Mouse (Mus musculus) mouse trophoblast stem cell (cell line): ENCODE measurements around the gene Rbm7.
"Not testable (repeated sequence)": the region's sequence is repeated elsewhere in the genome, so short reads cannot be mapped to it uniquely, and the experiment has no call there.

Experiments used
- in situ Hi-C, 2 experiments: fragments of 300-500 bp; cut with MseI, MboI; formaldehyde crosslinking; loops; 2 replicates in 1 of 2; 3 replicates in 1 of 2; pipeline ENCODE4 v1.15.1; 2025

Gene Rbm7

DNA sequence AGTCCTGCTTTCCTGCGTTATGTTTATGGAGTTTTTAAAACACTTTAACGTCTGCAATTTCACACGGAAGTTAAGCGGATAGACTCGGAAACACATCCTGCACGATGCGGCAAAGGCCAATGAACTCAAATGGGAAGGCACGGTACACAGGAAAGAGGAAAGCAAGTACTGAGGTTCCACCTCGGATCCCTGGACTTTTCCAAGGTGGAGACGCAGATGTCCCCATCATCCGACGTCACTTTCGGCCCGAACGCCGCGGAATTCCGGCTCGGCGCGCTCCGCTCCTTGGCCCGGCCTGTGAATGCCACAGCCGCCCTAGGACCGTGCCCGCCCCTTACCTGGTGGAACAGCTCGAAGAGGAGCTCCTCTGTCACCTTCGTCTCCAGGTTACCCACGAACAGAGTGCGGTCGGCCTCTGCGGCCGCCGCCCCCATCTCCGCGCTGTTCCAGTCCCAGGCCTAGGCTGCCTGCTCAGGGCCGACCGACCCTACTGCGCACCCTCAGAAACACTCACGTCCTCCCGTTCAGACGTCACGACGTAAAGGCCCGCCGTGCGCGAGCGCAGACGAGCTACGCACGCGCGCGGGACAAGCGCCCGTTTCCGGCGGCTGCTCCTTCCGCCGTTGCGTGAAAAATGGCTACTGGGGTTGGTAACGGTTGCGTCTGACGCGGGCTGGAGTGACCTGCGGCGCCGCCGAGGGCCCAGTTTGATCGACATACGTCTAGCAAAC lies at the start of gene Rbm7, which contains the start of gene Gm5617:
Gene Rbm7 (minus strand): TSS at position 483 of the 731 bp plus-strand sequence.
Gene Gm5617 (plus strand): TSS at position 626 of the 731 bp plus-strand sequence.
- in situ Hi-C loops = no loop called here

DNA sequence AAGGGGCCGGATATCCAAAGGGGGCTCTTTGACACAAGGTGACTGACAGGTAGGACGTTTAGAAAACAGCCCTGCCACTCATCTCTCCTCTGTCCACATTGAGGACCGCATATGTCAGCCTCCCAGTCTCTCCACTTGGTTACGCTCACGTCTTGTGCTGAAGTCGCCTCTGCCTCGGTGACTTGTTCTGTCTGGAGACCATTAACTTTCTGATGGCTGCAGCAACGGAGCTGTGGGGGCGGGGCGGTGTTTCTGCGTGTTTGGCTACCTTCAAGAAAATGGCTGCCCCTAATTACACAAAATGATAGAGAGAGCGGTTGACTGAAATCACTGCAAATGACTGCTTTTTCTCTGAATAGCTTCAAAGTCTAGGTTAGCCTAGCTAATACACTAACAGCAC lies 43.6 kb upstream of the Rbm7 start:
- in situ Hi-C loops = no loop called here

DNA sequence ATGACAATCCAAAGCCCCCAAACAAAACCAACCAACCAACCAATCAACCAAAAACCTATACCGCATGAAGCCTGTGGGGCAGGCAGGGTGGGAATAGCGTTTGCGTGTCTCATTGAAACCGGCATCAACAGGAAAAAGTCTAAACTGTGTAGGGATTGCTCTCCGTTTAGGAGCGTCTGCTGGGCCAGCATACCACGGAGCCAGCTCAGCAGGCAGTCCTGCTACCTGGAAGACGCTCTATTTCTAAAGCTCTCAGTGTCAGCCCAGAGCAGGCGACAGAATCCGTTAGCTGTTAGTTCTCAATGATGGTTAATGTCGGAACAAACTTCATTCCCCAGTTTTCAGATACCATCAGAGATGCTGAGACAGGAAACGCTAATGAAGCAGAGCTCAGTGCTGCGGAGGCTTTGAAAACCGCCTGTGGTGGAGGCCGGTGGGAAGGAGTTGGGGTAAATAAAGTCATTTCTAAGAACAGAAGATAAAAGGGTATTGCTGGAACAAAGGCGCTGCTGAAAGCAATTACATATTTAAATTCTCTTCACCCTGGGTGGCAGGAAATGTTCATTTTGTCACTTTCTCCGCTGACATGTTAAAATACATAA lies 43.0 kb upstream of the Rbm7 start:
- in situ Hi-C loops = no loop called here

DNA sequence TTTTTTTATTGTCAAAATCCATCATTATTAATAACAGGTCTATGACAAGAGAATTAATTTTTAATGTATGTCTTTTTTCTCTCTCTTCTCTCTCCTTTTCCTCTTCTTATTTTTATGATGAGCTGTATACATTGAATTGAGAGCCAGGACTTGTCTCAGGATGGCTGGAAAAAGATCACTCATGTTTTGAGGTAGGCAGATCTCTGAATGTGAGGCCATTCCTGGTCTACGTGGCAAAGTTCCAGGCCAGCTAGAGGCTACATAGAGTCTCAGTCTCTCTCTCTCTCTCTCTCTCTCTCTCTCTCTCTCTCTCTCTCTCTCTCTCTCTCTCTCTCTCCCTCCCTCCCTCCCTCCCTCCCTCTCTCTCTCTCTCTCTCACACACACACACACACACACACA lies 42.5 kb upstream of the Rbm7 start:
- in situ Hi-C loops = not testable (repeated sequence)

DNA sequence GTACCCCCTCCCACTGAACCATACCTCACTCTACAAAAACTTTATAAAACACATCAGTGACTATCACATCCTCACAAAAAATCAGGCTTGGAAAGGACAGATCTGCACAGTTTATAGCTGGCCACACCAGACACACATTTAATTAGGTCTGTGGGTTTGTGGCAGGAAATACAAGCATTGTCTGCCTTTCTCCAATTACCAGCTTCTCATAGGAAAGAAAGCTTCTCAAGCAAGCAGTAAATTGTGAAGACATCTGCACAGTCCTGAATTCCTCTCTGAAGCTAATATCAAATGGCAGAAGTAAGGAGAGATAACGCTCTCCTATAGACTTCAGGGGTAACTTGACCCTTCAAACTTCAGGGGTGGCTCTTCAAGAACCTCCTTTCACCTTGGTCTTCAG lies 41.3 kb upstream of the Rbm7 start:
- in situ Hi-C loops = no loop called here

DNA sequence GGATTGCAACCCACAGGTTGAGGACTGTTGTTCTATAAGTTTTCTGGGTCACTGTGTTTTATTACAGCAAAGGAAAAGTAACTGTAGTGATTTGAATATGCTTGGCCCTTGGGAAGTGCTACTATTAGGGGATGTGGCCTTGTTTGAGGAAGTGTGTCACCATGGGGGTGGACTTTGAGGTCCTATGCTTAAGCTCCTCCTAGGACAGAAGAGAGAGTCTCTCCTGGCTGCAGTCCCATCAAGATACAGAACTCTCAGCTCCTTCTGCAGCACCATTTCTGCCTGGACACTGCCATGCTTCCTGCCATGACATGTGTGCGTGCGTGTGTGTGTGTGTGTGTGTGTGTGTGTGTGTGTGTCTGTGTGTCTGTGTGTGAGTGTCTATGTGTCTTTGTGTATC lies 37.6 kb upstream of the Rbm7 start:
- in situ Hi-C loops = no loop called here

DNA sequence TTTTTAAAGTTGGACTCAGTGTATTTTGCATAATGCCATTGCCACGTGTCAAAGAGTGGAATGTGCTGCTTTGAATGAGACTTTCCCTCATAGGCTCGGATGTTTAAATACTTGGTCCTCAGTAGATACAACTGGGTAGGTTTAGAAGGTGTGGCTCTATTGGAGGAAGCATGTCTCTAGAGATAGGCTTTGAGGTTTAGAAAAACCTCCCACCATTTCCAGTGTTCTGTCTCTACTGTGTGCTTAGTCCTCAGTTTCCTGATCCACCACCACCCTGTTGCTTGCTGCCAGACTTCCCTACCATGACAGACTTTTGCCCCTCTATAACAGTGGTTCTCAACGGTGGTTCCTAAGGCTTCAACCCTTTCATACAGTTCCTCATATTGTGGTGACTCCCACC lies 37.1 kb upstream of the Rbm7 start:
- in situ Hi-C loops = no loop called here

DNA sequence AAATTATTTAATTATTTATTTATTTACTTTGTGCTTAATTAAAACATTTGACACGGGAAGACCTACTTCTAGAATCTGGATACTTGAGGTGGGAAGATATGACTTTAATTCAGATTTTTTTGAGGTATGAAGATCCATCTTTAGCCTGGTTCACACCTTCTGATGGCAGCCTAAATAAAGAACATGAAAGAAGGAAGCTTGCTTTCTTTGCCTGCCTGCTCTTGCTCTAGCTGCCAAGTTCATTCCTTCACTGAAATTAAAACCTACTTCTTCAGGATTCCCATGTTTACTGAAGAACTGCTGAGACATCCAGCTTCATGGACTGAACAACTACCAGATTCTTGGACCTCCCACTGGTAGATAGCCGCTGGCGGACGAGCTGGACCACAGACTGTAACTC lies 36.2 kb upstream of the Rbm7 start:
- in situ Hi-C loops = no loop called here

DNA sequence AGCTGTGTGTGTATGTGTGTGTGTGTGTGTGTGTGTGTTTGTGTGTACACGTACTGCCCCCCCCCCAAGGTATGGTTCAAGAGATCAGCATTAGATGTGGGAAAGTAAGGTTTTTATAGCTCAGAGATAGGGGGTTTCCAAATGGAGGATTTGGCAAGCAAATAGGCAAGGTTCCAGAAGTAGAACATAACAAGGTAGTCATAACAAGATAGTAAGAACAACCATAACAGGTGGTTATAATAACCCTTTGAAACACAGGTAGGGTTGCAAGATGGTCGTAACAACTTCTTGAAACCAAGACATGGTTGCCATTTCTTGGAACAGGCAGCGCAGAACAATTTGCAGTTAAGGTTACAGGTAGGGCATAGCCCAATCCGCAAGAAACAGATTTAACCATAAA lies 31.4 kb upstream of the Rbm7 start:
- in situ Hi-C loops = no loop called here

DNA sequence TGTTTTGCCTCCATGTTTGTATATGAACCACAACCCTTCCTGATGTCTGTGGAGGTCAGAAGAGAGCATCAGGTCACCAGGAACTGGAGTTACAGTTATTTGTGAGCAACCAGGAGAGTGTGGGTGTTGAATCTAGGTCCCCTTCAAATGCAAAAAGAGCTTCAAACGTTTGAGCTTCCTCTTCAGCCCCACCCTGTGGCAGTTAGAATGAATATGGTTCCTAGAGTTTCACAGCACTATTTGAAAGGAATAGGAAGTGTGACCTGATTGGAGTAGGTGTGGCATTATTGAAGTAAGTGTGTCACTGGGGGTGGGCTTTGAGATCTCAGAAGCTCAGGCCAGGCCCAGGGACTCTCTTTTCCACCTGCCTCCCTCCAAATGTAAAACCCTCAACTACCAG lies 30.5 kb upstream of the Rbm7 start:
- in situ Hi-C loops = no loop called here

DNA sequence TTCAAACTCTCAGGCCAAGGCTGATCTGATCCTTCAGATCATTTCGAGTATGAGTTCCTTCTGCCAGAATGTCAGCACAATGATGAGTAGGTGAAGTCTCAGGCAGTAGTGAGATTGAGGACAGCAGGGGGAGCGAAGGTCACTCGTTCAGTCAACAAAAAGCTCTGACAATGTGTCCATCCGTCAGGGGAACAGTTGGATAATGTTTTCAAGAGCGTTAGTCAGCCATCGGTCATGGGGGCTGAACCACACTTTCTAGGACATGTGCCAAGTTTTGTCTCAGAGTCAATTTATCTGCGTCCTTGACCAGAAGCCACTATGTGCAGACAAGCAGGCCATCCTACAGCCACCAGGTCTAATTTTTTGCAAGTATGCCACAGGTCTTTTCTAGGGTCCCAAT lies 25.3 kb upstream of the Rbm7 start:
- in situ Hi-C loops = not testable (repeated sequence)

DNA sequence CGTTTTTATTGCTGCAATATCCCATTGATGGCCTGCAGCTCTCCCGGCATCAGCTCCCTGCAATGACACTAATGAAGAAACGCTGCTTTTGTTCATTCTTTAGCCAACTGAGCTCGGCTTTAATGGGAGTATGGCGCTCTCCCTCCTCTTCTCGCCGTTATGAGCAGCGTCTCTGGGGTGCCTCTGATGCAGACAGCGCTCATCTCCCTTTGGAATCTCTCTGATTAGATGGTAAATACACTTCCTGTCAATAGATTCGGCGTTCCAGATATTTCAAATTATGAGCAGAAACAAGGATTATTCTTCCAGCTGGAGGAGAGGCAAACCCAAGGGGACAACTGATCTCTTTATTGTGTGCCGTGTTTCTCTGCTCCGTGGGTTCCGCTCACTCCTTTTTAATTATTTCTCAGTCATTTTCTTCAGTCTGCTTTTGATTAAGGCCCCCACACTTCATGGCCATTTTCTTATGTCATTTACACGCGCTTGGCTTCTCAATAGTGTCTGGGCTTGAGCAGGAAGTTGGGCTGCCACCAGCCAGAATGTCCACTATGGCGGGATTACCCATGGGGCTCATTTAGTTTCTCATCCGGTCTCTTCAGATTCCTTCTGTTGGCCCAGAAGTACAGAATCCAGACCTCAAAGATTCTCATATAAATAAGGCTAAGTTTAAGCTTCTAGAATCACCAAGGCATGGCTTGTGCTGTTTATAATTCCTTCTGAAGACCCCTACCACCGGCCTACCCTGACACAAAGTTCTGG lies 22.5 kb upstream of the Rbm7 start:
- in situ Hi-C loops = no loop called here

DNA sequence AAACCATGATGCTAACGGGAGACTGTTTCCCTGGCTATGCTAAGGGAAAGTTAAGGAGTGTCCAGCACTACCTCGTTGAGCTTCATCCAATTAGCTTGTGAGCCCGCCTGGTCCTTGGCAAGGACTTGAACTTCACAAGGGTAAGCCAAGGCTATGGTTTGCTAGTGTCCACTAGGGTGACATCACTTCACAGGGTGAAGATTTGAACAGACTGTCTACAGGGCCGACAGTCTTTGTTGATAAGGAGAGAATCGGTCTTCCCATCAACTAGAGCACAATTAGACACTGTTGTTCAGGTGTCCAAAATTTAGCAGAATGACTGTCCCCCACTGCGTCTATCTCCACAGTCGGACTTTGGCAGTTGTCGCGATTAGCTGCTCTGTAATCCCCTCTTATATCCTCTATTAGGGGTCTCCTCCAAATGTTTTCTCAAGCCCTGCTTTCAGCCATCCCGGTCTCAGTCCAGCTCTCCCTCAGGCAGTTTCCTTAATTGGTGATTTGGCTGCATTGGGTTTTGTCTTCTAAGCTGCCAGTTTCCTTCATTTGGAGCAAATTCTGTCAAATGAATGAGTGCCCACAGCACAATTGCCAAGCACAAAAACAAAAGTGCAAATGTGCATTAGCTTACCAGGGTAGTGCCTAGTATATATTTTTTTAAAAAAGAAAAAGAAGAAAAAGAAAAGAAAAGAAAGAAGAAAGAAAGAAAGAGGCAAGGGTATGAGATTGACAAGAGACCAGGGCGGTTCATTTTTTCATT lies 21.7 kb upstream of the Rbm7 start:
- in situ Hi-C loops = no loop called here

DNA sequence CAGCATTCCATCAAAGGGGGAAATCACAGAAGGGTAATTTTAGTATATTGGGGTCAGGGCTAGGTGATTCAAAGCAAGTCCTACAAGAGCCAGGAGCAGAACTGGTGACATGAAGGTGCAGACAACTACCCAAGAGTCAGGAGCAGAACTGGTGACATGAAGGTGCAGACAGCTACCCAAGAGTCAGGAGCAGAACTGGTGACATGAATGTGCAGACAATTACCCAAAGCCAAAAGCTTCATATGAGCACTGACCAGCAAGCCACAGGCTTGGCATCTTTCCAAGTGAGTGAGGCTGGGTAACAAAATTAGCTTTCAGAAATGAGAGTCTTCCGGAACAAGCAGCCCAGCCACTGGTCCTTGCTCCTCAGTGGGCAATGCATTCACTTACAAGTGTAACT lies 20.2 kb upstream of the Rbm7 start:
- in situ Hi-C loops = no loop called here

DNA sequence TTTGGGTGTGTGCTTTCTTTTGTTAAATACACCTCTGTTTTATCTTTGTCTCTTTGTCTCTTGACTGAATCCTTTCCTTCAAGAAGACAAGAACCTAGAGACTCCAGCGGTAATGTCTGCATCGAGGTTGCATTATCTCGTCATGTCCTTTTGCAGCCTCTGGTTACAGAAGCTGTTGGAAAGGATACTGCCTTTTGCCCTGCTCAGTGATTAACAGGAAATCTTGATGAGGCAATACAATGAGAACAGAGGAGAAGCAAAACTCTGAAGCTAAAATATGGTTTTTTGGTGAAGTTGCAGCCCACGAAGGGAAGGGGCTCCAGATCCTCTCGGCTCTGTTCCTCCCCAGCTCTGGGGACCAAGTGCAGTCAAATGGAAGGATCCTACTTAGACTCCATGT lies 15.0 kb upstream of the Rbm7 start:
- in situ Hi-C loops = no loop called here

DNA sequence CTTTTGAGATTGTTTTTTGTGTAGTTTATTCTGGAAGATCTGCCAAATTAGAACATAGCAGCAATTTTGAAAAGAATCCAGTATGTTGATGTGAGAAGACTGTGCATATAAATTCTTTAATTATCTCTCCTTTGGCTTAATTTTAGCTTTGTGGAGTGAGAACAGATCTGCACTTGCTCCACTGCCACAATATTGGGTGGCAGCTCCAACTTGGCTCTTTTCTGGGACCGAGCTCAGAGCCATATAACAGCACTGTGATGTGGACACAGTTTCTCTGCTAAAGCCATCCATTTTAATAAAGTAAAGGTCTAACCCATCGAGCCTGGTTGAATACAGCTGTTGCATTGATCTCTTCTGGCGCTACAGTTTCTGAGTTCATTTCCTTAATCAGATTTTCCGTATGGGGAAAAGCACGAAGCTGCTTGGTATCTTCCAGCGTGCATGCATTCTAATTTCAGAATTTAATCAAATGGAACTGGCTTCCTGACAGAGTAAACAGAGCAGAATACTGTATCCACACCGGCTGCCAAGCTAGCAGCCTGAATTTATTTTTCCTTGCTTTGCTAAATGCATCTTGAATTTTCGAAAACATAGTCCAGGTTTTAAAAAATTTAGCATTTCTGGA lies 9.8 kb upstream of the Rbm7 start:
- in situ Hi-C loops = no loop called here

DNA sequence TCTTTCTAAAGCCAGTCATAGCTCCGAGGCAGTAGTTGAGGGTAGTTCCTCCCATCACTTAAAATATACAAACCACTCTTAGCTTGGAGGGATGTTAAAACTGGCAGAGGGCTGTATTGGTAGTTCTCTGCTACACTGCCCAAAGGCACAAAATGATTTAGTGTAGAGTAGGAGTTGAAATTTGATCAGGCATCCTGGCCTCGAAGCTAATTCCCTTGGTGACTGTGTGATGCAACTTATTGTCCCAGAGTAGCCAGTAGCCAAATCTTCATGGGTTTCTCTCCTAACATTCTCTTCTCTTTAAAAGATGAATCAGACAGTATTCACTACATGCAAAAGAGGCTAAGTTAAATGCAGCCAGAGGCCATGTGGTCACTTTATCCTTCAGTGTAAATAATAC lies 7.9 kb upstream of the Rbm7 start:
- in situ Hi-C loops = no loop called here

DNA sequence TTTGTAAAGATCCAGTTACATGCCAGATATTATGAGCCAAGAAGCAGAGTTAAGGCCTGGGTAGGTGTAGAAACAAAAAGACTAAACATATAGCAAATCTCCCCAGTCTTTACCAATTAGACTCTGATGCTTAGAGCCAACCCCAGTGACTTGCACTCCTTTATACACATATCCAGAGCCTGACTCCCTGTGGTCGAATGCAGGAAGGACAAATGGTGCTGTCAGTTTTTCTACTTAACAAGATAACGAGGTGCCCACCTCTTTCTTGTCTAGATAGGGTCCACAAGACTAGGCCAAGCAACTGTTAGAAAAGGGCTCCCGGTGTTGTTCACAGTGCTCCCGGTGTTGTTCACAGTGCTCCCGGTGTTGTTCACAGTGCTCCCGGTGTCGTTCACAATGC lies 6.1 kb upstream of the Rbm7 start:
- in situ Hi-C loops = no loop called here

DNA sequence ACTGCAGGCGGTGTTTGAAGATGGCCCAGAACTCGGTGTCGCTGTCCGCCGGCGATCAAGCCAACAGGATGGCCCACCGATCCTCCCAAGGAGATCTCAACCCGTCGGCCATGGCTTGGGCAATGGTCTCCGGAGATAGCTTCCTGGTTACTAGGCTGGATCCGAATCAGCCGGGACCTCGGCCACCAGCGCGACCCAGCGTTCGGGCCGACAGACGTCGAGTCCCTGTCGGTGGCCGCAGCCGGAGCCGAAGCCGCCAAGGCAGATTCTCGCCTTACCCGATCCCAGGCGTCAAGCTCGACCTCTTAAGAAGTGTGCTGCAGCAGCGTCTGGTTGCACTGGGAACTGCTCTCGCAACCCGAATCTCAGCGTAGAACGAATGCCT lies 441 bp upstream of the Rbm7 start:
- in situ Hi-C loops = no loop called here

DNA sequence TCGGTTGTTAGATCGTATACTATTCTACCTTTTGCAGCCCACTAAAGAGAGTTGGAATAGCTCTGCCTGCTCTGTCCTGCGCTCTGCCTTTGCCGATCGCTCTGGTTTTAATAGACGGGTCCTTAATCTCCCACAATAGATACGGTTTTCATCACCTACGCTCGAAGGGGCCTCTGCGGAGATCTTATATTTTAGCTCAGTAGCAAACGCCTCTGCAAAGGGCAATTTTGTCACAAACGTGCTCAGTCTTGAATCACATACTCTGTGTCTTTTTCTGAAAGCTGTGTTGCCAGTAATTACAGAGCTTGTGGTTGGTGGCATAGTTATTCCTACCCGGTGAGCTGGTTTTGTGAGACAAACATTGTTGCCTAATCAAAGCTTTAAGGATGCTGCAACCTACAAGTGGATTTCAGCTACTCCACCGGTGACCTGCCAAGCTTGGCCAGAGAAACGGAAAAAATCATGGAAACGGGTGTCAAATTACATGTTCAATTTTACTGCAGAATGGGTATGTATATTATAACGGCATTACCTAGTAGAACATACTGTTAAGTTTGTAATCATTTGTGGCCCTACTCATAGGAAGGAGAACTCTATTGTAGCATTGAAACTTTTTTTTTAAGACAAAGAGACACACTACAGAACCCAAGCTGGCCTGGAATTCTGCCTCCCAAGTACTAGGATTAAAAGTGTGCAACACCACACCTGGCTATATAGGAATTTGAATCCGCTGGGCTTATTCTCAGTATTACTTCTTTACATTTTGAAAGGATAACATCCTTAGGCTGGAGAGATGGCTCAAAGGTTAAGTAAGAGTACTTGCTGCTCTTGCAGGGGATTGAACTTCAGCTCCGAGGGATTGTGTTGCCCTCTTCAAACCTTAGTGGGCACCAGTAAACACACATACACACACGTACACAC lies 13.6 kb downstream of the Rbm7 start:
- in situ Hi-C loops = no loop called here
